Mouse (Mus musculus) adrenal gland, adult (tissue): ENCODE results near the gene Asb11.

Experiments used
- DNase-seq, 2 experiments: peaks; one replicate each; pipeline ENCODE4 v3.0.0; 2022 to 2023; ENCODE audit warnings: low spot score in 1 of 2; ENCODE audit not compliant: inconsistent age in 2 of 2

The Asb11 gene

DNA sequence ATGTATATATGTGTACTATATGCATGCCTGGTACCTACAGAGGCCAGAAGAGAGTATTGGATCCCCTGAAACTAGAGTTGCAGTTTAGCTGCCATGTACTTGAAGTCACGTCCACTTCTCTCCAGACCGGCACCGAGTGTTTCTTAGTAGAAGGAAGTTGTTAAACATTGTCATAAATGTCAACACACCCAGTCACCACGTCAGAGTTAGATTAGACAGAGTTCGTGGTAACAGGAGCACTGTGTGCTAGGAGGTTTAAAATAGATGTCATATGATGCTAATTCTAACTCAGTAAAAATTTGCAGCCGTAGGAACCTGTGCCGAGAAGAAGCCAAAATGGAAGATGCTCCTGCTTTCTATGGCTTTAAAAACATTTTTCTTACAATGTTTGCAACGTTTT is at the start of gene Asb11:
Gene Asb11, plus strand, starts transcription at position 286 of the 400 bp plus-strand sequence.
- no peak for DNase-seq

DNA sequence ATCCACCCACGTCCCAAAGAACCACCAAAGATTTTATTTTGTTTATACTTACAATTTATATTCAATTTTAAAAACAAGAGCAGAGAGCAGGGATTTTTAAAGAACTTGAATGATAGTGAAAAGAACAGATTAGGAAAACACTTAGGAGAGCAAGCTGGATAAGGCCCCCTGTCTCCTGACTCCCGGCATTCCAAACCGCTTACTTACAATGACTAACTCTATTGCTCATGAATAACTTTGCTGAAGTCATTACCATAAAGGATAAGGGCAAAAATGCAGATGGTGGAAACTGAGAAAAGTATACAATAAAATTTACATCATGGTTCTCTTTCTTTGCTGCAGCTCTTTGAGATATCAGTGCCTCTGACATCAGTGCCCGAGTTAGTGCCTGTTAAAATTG is 42.7 kb upstream of the Asb11 start:
- no peak for DNase-seq

DNA sequence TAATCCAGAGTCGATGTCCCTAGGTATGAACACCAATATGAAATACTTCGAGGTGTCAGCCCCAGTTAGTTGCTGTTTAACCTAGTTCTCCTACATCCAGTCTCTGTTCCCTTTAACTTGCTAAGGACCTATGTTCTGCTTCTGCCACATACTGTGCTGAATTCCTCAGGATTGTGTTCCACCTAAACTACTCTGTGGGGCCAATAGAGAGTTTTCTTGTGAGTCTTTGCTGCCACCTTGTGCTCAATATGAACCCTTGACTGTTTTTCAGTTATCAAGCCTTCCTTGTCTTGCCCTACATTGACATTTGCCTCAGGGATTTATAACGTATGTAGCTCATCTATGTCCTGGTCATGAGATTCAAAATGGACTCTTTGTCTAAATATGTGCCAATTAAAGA is 38.3 kb upstream of the Asb11 start:
- peak in 1 of 2 experiments; percentile 54 for DNase-seq

DNA sequence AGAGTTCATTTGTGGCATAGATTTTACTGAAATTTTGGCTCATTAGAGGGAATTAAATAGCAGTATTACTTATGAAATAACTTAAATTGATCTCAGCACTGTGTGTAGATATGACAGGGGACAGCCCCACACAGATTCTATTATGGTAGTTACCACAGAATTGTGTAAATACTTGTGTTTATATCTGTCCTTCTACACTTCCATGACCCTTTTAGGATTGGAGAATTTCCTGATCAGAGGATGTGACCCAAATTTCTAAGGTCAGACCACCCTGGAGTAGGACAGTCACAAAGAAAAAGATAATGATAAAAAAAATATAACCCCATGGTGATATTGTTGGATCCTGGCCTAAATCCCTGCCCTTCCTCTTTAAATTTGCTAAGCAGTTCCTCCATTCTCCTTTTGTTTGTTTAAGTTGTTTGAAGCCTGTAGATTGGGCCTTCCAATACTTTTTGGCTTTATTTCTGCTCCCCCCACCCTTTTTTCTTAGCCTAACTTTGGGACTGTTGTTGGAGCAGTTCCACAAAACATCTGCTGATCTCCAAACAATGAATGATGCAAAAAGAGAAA is 31.6 kb upstream of the Asb11 start:
- no peak for DNase-seq

DNA sequence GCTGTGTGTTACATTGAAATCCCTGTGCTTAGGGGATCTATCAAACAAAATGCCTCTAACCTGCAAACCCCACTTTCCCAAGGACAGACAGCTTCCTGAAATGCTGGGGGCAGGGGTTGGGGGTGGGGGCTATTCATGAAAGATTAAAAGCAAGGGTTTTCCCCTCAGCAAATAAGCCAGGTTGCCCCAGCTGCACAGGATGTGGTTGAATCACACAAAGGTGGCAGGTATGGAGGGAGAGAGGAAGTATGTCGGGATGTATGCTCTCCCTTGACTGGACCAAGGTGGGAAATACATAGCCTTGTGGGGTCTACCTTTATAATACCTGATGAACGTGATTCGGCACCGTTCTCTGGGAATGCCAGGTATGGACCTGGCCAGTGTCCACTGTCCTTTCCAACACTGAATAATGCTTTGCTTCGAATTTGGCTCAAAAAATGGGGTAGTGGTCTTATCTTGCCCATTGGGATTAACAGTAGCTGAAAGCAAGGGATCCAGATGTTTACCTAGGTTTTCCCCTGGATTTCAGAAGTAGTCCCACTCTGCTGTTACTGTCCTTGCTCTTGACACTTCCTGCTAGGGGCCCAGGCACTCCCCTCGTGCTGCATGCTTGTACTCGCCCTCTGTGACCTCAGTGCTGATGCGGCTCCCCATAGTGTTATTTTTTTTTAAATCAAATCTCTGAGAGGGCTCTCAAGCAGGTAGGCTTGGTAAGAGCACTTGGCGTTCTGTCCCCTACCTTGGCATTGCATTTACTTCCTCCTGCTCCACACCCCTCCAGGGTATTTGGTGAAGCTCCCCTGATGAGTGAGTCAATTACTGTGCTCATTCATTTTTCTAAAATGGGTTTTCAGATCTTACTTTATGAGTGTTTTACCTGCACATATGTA is 30.4 kb upstream of the Asb11 start:
- DNase-seq, result no peak

DNA sequence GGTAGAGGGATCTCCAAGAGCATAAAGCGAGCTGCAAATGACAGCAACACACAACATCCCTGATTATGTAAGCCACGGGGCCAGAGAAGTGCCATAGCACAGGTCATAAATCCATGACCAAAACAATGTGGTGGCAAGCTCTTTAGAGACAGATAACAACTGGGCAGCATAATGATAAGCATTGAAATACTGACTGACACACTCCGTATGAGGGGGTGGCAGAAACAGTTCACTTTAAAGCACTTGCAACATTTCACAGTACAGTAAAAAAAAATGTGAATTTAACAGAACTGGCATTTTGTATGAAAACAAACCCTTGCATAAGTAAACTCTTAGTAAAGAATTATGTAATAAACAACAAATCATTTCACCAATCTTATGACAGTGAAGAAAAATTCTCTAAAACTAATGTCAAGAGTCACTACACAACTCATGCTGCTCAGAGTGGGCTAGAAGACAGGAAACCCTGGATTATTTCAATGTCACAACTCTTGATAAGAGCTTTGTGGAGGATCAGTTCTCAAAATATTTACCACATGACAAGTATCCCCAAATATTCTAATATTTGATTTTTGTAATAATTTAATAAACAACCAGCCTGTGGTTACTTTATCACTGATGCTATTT is 28.4 kb upstream of the Asb11 start:
- DNase-seq, result peak in 1 of 2 experiments; percentile 50

DNA sequence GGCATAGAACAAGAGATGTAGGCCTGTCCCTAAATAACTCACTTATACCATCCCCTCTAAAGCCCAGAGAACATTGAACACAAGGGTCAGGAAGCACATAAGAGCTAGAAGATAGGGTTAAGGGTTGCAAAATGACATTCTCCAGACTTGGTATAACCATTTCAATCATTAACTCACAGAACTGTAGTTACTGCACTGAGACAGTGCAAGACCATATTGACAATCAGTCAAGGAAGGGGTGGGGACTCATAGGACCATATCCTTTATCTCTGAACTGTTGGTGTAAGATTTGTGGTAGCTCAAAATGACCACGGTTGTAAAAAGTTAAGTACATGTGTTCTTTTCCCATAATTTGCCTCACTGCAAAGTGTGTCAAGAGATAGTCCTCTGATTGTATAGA is 26.2 kb upstream of the Asb11 start:
- DNase-seq, result no peak

DNA sequence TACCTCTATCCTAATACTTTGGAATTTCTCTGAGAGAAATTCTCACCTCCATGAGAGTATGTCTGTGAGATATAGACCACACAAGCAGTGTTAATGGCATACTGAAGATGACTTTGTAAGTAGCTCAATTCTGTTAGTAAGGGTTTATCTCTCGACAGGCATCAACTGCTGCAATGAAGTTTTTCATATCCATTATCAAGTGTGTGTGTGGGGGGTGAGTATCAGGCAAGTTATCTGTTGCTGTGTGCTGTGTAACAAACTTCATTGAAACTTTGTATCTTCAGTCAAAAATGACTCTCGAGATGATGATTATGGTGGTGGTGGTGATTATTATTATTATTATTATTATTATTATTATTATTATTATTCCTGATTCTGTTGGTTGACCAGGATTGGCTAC is 20.0 kb upstream of the Asb11 start:
- no peak for DNase-seq

DNA sequence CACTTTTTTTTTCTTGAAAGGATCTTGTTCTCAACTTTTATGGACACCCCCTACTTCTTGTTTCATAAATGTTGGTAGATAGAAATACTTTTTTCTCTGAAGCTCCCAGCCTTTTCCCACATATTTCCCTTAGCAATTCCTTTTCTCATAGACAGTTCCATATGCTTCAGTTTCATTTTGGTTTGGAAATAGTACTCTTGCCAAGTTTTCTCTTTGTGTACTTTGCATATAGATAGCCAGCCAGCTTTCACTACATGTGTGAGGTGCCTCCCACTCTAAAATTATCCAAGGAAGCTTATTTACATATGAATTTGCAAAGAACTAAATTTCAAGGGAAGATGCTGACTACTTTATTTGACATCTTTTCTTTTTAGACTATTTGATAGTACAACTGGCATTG is 18.8 kb upstream of the Asb11 start:
- no peak for DNase-seq

DNA sequence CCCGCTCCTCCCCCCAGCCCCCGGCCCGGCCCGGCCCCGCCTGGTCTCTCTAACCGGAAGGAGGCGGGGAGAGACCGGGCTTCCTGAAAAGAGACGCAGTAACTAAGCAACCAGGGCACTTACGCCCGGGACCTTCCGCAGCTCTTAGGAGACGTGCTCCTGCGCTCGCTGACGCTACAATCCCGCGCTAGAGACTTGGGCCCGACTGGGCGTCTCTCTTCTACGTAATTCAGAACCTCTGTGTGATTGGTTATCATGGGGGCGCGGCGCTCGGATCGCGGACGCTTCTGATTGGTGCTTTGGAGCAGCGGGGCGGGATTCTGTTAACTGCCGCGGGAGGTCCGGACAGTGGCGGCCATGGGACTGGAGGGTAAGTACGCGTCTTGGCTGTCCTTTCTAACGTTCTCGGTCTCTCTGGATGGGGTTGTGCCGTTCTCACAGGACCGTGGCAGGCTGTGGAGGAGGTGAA is 17.3 kb upstream of the Asb11 start, which contains the start of gene Piga:
Gene Piga, plus strand, starts transcription at position 317 of the 469 bp plus-strand sequence.
- DNase-seq, result peak; percentile 94 to 96

DNA sequence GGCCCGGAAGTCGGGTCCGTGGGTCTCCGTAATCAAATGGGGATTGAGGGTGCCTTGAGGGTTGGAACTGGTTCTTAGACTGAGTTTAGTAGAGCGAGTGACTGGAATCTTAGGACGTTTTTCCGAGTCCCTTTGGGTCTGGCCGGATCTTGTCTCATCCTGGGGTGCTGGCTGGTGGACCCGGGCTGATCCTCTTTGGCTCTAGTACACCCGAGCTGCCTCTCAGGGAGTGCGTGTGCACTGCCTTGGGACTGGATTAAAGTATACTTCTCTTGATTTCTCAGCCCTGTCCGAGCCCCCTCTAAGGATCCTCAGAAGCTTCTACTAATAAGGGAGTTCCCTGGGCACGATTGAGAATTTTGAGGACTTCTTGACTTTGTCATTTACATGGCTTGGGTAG is 16.8 kb upstream of the Asb11 start:
- DNase-seq, result no peak

DNA sequence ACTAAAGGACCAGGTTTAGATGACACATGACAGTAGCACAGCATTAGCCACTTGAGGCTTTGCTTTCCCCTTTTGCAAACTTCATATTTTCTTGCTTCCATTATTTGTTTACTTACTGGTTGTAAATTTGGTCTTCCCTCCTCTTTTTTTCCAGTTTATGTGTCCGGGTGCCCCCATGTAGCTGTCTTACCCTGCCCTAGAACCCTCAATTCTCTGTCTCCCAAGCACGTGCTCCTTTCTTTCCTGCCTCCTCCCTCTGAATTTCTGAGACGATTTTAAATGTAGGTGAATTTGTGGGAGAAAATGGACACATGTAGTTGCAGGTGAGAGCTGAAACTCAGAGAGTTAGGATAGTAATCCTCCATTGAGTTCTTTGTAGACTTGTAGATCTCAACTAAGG is 16.3 kb upstream of the Asb11 start:
- no peak for DNase-seq

DNA sequence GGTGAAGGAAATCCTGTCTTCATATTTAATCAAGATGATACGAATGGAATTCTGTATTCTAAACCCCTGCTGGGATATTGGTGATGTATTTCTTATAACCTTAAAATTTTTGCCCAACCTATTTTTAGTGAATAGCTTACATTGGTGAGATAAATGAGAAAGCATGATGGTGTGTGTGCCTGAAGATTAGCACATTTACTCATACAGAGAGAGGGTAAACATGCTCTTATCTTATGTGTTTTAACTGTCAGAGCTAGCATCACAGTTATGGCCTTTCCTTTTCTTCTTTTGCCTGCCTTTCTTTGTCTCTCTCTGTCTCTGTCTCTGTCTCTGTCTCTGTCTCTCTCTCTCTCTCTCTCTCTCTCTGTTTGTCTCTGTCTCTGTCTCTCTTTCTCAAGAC is 12.0 kb upstream of the Asb11 start:
- no peak for DNase-seq

DNA sequence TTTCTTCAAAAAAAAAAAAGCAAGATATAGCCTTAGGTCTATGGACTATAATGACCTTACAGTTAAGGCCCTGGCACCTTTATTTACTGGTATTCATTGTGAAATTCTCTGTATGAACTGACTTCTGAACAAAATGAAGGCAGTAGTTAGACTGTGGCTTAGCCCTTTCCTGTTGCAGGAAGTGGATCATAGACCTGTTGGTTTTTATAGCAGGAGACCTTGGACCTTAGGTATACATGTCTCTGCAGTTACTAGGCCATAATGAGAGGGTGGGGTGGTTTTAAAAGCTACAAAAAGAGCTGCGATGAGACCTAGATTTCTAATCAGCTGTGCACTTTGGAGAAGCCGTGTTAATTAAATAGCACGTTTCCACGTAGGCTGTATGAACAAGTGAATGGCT is 9.5 kb upstream of the Asb11 start:
- no peak for DNase-seq

DNA sequence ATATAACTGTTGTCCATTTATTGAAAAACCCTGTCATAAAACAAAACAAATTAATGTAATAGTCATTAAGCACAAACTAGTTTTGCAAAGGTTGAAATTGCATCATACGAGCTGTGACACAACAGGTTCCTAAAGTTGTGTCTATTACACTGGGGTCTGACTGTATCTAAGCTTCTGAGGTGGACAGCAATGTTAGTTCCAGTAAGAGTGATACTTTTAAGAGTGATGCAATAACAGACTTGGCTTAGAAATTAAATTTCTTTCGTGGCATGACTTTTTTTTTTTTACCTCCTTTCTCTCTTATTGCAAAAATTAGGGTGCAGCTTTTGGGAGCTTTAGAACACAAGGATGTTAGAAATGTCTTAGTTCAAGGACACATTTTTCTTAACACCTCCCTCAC is 8.6 kb upstream of the Asb11 start:
- DNase-seq, result peak in 1 of 2 experiments; percentile 31

DNA sequence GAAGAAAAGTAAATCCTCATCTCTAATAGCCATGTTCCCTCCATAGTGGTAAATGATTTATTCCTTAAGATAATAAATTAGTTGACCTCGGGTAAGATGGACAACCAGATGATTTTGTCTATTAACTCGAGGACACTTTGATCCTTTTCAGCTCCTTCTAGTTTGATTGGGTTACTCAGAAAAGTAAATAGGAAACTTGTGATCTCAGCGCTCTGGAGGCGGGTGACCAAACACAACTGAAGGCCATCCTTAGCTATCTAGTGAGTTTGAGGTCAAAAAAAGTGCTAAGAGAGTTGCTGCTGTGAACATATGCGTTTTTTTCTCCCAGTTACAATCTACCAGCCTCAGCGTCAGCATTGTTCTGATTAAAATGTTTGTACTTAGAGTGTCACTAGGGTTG is 6.2 kb upstream of the Asb11 start:
- peak in 1 of 2 experiments; percentile 50 for DNase-seq

DNA sequence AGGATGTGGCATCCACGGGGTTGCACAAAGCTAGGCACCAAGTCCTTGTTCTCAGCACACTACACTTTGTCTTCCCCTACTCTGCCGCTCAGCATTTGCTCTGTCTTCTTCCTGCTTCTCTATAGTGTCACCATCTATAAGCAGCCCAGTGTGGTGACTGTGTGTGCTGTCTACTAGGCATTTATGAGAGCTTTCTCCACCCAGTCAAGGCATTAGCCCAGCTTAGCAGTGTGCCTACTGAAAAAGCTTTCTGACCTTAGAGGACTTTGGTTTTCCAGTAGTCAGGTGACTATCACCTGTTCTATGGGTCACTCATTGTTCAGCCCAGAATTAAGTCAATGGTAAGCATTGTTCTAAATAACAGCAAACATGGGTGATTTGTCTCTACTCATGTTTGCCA is 5.7 kb upstream of the Asb11 start:
- peak in 1 of 2 experiments; percentile 29 for DNase-seq

DNA sequence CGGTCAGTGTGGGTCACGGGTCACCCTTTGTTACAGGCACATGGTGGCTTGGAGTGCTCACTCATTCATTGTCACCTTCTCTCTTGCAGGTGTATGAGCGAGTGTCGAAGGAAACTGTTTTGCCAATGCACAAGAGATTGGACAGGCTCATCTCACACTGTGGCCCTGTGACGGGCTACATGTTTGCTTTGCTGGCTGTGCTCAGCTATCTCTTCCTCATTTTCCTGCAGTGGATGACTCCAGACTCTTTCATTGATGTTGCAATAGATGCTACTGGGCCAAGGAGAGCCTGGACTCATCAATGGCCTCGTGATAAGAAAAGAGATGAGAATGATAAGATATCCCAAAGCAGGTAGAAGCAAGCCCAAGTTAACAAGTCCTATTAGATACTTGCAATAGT is 5.3 kb upstream of the Asb11 start:
- DNase-seq, result peak in 1 of 2 experiments; percentile 62

DNA sequence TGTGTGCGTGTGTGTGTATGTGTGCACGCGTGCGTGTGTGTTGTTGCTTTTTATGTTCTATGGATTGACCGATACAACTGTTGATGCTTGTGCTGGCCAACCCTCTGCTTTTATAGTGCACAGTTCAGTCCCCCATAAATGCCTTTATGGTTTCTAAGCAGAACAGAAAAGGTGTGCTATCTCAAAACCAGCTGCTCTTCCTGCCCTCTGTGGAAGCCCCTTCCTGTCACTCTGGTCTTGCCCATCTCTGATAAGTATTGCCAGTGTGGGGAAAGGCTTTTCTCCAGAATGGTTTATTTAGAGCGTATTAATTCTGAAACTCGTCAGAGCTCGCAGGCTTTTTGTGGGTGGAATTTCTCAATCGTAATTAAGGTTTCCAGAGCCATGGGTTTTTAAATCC is 4.1 kb upstream of the Asb11 start:
- no peak for DNase-seq

DNA sequence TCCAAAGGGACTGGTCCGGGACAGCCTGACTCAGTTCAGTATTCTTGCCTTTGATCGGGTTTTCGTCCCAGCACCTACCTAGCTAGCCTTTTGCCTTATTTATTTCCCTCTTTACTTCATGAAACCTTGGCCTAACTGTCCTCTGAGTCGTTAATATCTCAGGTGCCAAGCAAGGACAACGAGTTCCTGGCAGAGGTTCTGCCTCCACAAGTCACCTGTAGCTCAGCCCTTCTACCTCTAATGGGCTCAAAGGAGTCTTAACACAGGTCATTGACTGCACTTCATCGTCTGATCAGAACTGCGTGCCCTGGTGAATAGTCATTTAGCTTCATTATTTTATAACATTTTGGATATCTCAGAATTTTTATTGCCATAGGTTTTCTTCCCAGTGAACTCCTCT is 2.7 kb downstream of the Asb11 start:
- DNase-seq, result no peak

DNA sequence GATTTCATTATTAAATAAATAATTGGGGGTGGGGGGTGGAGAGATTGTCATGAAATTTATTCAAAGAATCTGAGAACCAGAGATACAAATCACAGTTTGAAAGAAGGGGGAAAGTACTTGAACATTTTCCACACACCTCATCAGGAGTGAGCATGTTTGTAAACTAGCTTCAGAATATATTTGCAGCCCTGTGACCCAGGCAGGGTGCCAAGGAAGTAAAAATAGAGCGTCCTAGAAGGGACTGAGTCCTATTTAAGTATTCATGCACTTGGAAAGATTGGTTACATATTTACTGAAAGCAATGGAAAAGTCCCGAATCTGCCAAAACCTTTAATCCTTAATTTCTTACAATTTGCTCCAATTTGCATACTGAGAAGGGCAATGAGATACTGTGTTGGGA is 3.3 kb downstream of the Asb11 start:
- peak; percentile 29 to 59 for DNase-seq

DNA sequence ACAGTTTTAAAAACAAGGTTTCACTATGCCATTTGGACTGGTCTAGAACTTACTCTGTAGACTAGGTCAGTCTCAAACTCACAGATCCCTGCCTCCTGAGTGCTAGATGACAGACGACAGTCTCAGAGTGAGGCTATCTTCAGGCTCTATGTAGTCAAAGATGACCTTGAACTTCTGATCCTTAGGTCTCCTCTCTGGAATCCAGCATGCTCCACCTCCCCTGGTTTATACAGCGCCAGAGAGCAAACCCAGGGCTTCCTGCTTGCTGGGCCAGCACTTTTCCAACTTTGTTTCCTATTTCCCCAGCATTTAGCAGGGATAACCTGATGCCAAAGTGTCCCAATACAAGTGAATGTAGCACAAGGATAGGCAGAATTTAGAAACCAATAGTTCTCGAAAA is 3.9 kb downstream of the Asb11 start:
- peak in 1 of 2 experiments; percentile 39 for DNase-seq
